Mouse (Mus musculus): Measurements from ENCODE around the gene Spata31d1a. TPM values are rescaled to one million over a fixed set of nuclear protein-coding genes. Genes with fewer than 3 reads are reported as not detected.

Gene Spata31d1a
- total RNA-seq, 2 experiments from 2014 or later, result not detected

DNA sequence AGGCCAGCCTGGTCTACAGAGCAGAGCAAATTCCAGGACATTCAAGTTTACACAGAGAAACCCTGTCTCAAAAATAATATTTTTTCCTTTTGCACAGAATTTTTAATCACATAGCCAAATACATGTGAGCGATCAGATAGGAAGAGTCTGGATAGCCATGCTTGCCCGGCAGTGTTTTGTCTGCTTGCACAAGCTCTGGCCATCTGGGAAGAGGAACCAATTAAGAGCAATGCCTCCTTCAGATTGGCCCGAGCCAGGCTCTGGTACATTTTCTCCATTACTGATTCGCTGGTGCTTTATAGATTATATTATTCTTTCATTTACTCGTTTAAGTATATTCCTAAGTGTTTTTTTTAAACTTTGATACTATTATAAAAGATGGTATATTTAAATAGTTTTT lies 42.4 kb downstream of the Spata31d1a start:
- no peak for DNase-seq

DNA sequence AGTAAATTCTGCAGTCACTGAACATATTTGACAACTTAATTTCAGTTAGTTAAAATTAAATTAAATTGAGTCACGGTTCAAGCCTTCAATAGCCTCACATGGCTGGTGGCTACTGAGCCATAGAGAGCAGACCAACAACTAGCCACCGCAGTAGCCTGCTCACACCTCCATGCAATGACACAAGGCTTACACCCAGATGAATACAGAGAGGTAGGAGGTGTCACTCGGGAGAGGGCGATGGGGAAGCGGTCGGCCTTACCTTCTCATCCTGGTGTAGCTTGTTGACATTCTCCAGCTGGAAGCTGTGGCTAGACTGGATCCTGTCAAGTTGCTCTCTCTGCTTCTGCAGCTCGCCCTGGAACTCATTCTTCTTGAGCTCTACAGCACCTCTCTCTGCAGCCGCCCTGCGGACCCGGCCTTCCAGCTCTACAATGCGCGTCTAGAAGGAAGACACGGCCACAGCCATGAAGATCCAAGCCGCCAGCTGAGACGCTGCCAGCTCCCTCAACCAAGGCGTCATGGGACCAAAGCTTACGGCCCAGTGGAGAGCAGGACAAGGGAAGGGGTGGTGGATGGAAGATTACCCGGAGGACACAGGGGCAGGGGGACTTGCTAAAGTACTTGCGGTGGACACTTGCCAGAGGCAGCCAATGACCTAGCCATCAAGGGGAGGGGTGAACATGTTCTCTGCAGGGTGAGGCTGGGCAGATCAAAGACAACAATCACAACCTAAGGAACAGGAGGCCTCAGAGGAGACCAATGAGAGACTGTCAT lies 46.0 kb downstream of the Spata31d1a start:
- no peak for DNase-seq

GRCm38 (mm10) chr13:59661966-59662365 lies 48.2 kb downstream of the Spata31d1a start:
- no peak for DNase-seq

- no peak for DNase-seq
Measured at GRCm38 (mm10) chr13:59661387-59661786, 48.7 kb downstream of the Spata31d1a start.

- no peak for DNase-seq
Measured at GRCm38 (mm10) chr13:59660371-59660770, 49.8 kb downstream of the Spata31d1a start.

- no peak for DNase-seq
Measured at GRCm38 (mm10) chr13:59657781-59658180, 52.3 kb downstream of the Spata31d1a start.

GRCm38 (mm10) chr13:59656975-59657388 lies 53.1 kb downstream of the Spata31d1a start:
- DNase-seq, result no peak

GRCm38 (mm10) chr13:59656316-59656832 lies 53.8 kb downstream of the Spata31d1a start:
- no peak for DNase-seq

DNA sequence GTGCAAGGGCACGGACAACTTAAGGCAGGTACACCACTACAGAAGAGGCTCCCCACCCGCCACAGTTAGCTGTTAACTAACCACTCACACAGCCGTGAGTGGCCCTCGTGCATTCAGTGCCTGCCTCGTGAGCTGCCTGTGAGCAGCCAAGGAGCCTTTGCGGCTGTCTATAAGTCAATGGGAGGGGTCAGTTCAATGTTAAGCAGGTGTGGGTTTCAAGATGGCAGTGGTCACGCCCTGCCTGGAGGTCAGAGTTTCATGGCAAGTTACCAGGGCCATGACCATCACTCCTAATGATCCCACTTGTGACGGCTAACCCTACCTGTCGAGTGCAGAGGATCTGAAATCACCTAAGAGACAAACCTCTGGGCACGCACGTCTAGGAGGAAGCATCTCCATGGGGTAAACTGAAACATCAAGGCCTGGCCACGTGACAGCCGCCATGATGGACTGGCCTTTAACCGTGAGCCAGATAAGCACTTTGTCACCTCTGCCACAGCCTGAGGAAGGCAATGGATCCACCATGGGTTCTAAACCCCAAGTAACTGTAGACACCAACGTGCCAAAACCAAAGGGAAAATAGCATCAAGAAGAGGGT lies 54.3 kb downstream of the Spata31d1a start:
- no peak for DNase-seq

GRCm38 (mm10) chr13:59654465-59654864 lies 55.7 kb downstream of the Spata31d1a start:
- no peak for DNase-seq

DNA sequence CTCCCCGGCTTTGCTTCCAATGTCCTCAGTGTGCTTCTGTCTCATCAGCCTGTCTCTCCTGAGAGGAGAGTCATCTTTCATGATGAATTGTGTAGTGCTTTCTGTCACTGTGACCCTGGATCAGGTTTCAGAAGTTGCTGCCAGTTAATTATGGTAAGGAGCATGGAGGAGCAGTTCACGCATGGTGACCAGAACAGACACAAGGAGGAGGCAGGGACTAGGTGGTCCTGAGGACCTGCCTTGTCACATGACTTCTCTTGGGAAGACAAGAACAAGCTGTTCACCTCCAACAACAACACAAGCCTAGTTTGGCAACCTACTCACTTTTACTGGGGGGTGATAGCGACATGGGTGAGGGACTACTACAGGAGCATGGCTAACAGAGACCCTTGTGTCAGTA lies 57.0 kb downstream of the Spata31d1a start:
- no peak for DNase-seq

DNA sequence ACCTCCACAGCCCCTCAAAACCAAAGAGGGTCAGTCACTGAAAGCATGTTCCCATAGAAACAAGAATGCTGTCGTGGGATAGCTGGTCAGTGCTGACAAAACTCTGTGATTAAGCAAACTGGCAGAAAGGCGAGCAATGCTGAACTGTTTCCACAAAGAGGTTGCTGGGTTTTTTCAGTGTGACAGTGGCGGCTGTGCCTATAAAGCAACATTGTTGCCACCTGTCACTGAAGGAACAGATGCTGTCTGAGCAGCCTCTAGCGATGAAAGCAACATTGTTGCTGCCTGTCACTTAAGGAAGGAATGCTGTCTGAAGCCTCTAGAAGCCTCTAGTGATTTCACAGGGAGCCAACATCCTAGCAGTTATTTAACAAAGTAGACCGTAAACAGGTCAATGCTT lies 57.5 kb downstream of the Spata31d1a start:
- no peak for DNase-seq

Other genes with a start within 250 kb of the Spata31d1a start
- gene Agtpbp1, start 125.1 kb downstream of the Spata31d1a start, total RNA-seq (2021), result 10 to 100 TPM; 29.9 to 33.6 TPM
- gene Naa35, start 125.1 kb downstream of the Spata31d1a start, total RNA-seq (2021), result 10 to 100 TPM; 27.7 to 34.8 TPM
- gene Golm1, start 34.5 kb downstream of the Spata31d1a start, total RNA-seq (2021), result 10 to 100 TPM; 10.4 to 13.5 TPM
- gene 4921517D22Rik, start 16.2 kb downstream of the Spata31d1a start, total RNA-seq (2021), result not detected
- gene Spata31d1b, start 2.0 kb upstream of the Spata31d1a start, total RNA-seq (2021), result not detected
- not detected for gene Spata31d1d, start 21.4 kb upstream of the Spata31d1a start, total RNA-seq (2021)
- gene 1700014D04Rik, start 36.4 kb upstream of the Spata31d1a start, total RNA-seq (2021), result not detected
- gene Isca1, start 59.5 kb upstream of the Spata31d1a start, total RNA-seq (2021), result 100 to 1,000 TPM in 1 of 2 experiments, 10 to 100 TPM in 1; 95.1 to 108 TPM
- gene Gm49354, start 71.9 kb upstream of the Spata31d1a start, total RNA-seq (2021), result not detected
- 10 to 100 TPM; 46.3 to 50.3 TPM for gene Tut7, start 112.8 kb upstream of the Spata31d1a start, total RNA-seq (2021)

Data from gastrocnemius, postnatal 10 days (tissue).